Mouse (Mus musculus) megakaryocyte, embryonic 14.5 days (primary cell): ENCODE results near the gene Ankdd1b.

Source experiments
- FLI1 ChIP-seq: IDR thresholded peaks from 2 replicates; pipeline ENCODE4 v1.6.1; 2012; ENCODE audit warnings: low read length, inconsistent platforms, mixed read lengths
- GATA1 ChIP-seq: IDR thresholded peaks from 3 replicates; pipeline ENCODE4 v1.6.1; 2012; ENCODE audit warnings: mixed read lengths, low read length, inconsistent platforms, borderline replicate concordance

DNA sequence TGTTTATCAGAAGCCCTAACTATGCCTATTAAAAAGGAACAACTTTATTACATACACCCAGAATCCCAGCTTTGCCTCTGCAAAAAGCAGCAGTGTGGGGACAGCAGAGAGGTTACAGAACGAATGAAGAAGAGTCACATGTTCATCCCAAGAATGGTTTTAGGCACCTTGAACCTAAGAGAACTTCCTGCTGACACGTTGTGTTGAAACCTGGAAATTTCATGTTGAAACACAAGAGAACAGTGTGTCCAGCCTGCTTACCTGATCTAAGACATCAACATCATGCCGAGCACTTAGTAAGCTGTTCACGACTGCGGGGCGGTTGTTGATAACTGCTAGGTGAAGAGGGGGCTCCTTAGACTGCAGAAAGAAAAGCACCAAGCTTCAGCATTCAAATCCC lies 38.0 kb downstream of the Ankdd1b start:
- no peak for TF ChIP-seq FLI1
- no peak for TF ChIP-seq GATA1
